Mouse (Mus musculus) neural tube, embryonic 11.5 days (tissue): ENCODE data around the gene Slc35d3. TPM values are rescaled to one million over a fixed set of nuclear protein-coding genes. Genes with fewer than 3 reads are reported as not detected.

ENCODE experiments used
- ATAC-seq: fragments of 200-750 bp; cut with Nextera tagmentation; 2 replicates; pipeline ENCODE4 v1.8.0; 2017; ENCODE audit warnings: moderate number of reproducible peaks, mild to moderate bottlenecking, moderate TSS enrichment, moderate library complexity; ENCODE audit not compliant: insufficient read depth, low FRiP score, low TSS enrichment
- DNase-seq: peaks from one replicate; pipeline ENCODE4 v3.0.0-alpha.2; 2015; ENCODE audit warnings: low spot score
- H3K27ac ChIP-seq: fragments of 300-500 bp; sonication (generic); 2 replicates; pipeline ENCODE4 v1.5.1; 2014; ENCODE audit warnings: low read depth, mild to moderate bottlenecking, low read length
- H3K27me3 ChIP-seq: fragments of 300-500 bp; sonication (generic); 2 replicates; pipeline ENCODE4 v1.6.1; 2014; ENCODE audit warnings: mild to moderate bottlenecking, low read length, mixed read lengths; ENCODE audit not compliant: control insufficient read depth, insufficient read depth
- H3K36me3 ChIP-seq: fragments of 300-500 bp; sonication (generic); 2 replicates; pipeline ENCODE4 v1.6.1; 2014; ENCODE audit warnings: mild to moderate bottlenecking, low read length, moderate library complexity, mixed read lengths; ENCODE audit not compliant: control insufficient read depth, insufficient read depth
- H3K4me1 ChIP-seq: fragments of 300-500 bp; sonication (generic); 2 replicates; pipeline ENCODE4 v1.6.1; 2014; ENCODE audit warnings: low read length, mixed read lengths; ENCODE audit not compliant: control insufficient read depth, insufficient read depth
- H3K4me2 ChIP-seq: fragments of 300-500 bp; sonication (generic); 2 replicates; pipeline ENCODE4 v1.6.1; 2014; ENCODE audit warnings: low read depth, mild to moderate bottlenecking, moderate library complexity
- H3K4me3 ChIP-seq: fragments of 300-500 bp; sonication (generic); 2 replicates; pipeline ENCODE4 v1.5.1; 2014; ENCODE audit warnings: low read depth, low read length
- H3K9ac ChIP-seq: fragments of 300-500 bp; sonication (generic); 2 replicates; pipeline ENCODE4 v1.6.1; 2014; ENCODE audit warnings: mild to moderate bottlenecking, low read length
- H3K9me3 ChIP-seq: fragments of 300-500 bp; sonication (generic); 2 replicates; pipeline ENCODE4 v1.6.1; 2016; ENCODE audit warnings: low read length; ENCODE audit not compliant: control insufficient read depth
- WGBS: fragments of 180-500 bp; shearing (Covaris S2); extraction: QIAGEN DNeasy Blood & Tissue Kit; methylation state at CpG from one replicate; pipeline ENCODE4 v1.1.7; 2014; 5-methylcytosine and 5-hydroxymethylcytosine counted together
- polyA plus RNA-seq: library from polyadenylated mRNA; unstranded; fragments of >200 nt; fragmentation: Nextera tagmentation; extraction: Ambion mirVana; gene quantifications from 2 replicates; pipeline ENCODE4 v1.2.1, GENCODE M21; 2014

Gene Slc35d3
- polyA plus RNA-seq, 1 experiment from 2014 or later: 0.66 TPM

DNA sequence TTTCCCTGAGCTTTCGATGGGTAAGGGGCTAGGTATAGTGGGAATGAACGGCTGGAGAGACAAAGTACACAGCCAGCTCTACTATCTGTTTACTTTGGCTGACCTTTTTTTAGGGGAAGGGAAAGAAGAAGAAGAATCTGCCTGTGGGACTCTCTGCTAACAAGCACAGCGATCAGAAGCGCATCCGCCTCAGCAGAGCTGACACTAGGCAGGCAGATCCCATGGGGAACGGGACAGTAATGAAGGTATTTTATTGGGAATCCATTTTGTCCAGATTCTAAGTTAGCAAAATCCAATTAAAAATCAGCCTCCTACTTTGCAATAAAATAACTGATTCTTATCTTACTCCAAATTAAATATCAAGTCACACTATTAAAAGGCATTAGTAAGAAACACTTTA is 27.9 kb upstream of the Slc35d3 start:
- WGBS: 76% methylated on average over 6 of the region's 6 CpGs
- H3K4me2 ChIP-seq: no peak overlapping the region
- no peaks in the 10 kb centered on the region for H3K36me3 ChIP-seq
- no peak overlapping the region for H3K27ac ChIP-seq
- no peaks in the 10 kb centered on the region for H3K4me1 ChIP-seq
- H3K9me3 ChIP-seq: no peaks in the 10 kb centered on the region
- no peaks in the 10 kb centered on the region for H3K27me3 ChIP-seq
- no peak overlapping the region for H3K4me3 ChIP-seq
- DNase-seq (no peak), ATAC-seq (no peak)
- no peak overlapping the region for H3K9ac ChIP-seq

DNA sequence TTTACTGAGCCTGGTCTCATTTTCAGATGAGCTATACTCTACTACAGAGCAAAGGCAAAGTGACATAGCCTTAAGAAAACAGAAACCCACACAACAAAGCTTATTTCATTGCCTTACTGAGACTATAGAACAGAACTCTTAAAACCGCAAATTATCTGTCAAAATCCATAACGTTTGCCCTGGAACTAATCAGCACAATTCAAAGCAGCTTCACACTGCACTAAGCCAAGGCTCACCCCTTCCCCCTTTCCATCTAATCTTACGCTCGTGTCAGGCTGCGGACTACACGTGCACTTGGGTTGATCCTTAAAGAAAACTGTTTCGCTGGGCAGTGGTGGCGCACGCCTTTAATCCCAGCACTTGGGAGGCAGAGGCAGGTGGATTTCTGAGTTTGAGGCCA is 26.4 kb upstream of the Slc35d3 start:
- Histone ChIP-seq H3K9me3 (no peaks in the 10 kb centered on the region), H3K27me3 (no peaks in the 10 kb centered on the region), H3K4me2 (no peak overlapping the region), H3K9ac (no peak overlapping the region), H3K4me3 (no peak overlapping the region), H3K4me1 (no peaks in the 10 kb centered on the region), H3K36me3 (no peaks in the 10 kb centered on the region), H3K27ac (no peak overlapping the region)
- 84% methylated on average over 9 of the region's 9 CpGs for WGBS
- no peak for DNase-seq
- ATAC-seq: no peak

DNA sequence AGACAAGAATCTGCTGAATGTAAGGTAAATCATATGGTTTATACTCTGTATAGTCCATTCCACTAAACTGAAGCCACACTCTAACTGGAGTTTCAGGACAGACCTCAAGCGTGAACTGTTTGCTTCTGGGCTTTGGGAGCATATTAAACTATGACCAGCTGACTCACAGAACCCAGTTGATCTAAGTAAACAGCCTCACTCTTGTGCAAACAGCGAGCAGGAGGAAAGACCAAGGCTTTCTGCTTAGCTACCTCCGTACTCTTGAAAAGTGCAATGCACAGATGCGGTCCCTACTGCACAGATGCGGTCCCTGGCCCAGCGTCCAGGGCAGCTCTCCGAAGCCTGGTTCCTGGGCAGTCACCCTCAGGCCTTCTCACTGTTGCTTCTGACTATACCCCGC is 26.0 kb upstream of the Slc35d3 start:
- H3K27ac ChIP-seq: no peak overlapping the region
- no peak overlapping the region for H3K4me2 ChIP-seq
- ATAC-seq (no peak), DNase-seq (no peak)
- H3K4me3 ChIP-seq: no peak overlapping the region
- no peaks in the 10 kb centered on the region for H3K9me3 ChIP-seq
- H3K27me3 ChIP-seq: no peaks in the 10 kb centered on the region
- H3K36me3 ChIP-seq: no peaks in the 10 kb centered on the region
- WGBS: 88% methylated on average over 8 of the region's 8 CpGs
- H3K9ac ChIP-seq: no peak overlapping the region
- no peaks in the 10 kb centered on the region for H3K4me1 ChIP-seq

DNA sequence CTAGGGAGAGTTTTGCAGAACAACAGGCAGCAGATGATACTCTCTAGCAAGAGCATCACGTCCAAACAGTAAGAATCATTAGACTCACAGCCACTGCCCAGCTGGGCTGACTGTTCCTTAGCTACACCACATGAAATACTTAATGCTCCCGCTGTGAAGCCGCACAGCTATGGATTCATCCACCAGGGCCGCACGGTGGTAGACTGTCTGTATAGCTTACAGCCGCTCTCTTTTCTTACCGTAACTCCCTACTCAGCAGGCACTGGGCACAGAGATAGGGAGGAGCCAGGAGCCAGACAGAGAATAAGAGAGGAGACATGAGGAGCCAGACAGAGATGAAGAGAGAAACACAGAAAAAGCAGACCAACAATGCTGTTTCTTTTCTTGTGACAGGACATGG is 25.4 kb upstream of the Slc35d3 start:
- Histone ChIP-seq H3K9ac (no peak overlapping the region), H3K4me3 (no peak overlapping the region), H3K27me3 (no peaks in the 10 kb centered on the region), H3K4me1 (no peaks in the 10 kb centered on the region), H3K36me3 (no peaks in the 10 kb centered on the region), H3K27ac (no peak overlapping the region), H3K9me3 (no peaks in the 10 kb centered on the region), H3K4me2 (no peak overlapping the region)
- no peak for DNase-seq
- WGBS: 60% methylated on average over 7 of the region's 7 CpGs
- no peak for ATAC-seq

DNA sequence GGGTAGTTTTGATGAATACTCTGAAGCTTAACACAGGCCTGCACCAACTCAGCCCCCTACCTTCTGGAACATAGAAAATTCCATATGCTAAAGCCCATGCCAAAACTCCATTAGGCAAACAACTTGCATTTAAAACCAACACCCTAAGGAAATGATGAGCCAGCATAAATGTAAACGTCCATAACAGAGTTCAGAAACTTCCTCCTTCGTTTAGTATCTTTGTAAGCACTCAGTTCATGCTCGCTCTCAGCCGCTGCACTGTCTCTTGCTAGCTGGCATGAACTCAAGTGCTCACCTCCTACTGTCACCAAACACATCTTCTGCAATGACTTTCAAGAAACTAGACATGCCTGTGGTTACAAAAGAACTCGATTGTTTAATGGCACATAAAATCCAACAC is 24.1 kb upstream of the Slc35d3 start:
- Histone ChIP-seq H3K4me2 (no peak overlapping the region), H3K9ac (no peak overlapping the region), H3K9me3 (no peaks in the 10 kb centered on the region), H3K4me1 (no peaks in the 10 kb centered on the region), H3K27me3 (no peaks in the 10 kb centered on the region), H3K4me3 (no peak overlapping the region), H3K27ac (no peak overlapping the region), H3K36me3 (no peaks in the 10 kb centered on the region)
- WGBS: 85% methylated on average over 5 of the region's 5 CpGs
- DNase-seq (no peak), ATAC-seq (no peak)

DNA sequence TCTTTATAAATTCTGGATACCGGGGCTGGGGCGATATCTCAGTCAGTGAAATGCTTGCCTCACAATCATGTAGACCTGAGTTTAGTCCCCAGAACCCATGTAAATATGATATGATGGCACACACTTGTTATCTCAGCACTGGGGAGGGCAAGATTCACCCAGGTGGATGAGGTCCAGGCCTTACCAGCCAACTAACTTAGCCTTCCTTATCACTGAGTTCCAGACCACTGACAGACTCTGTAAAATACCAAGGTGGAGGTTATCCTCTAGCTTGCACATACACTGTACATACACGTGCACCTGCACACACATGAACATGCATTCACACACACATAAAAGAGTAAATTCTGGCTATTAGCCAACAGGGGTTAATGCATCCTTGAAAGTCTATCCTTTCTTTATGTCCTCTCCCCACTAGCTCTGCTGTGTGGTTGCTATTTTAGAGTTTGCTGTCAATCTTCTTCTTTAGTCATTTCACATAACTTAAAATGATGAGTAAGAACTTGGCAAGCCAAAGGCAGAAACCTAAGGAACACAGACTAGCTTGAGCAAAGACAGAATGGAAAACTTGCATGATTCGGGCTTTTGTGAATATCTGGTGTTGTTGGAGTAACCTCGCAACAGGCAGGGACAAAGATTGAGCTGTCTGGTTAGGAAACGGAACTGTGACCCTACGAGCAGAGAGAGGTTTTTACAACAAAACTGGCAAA is 4.5 kb upstream of the Slc35d3 start:
- no peaks in the 10 kb centered on the region for H3K36me3 ChIP-seq
- ATAC-seq: no peak
- WGBS: 90% methylated on average over 7 of the region's 7 CpGs

DNA sequence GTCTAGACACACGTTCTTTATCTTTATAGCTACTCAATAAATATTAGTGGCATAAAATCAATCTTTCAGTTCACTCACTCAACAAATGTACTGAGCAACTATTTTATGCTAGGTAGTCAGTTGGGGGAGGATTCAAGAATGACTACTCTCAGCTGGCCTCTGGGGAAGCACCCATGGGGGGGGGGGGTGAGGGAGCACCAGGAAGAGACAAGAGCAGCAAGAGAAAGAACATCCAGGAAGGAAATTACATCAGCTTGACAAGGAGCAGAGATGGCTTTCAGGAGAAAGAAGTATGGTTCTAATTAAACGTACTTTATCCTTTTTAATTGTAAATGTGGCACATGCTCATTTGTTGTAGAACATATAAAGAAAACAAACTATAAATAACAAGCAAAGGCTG is 2.4 kb upstream of the Slc35d3 start:
- peaks cover 41% of the 10 kb centered on the region for H3K27me3 ChIP-seq
- no peaks in the 10 kb centered on the region for H3K36me3 ChIP-seq
- H3K9ac ChIP-seq: no peak overlapping the region
- WGBS: 71% methylated on average over 2 of the region's 2 CpGs
- no peaks in the 10 kb centered on the region for H3K9me3 ChIP-seq
- H3K4me3 ChIP-seq: no peak overlapping the region
- no peak overlapping the region for H3K4me2 ChIP-seq
- no peak overlapping the region for H3K27ac ChIP-seq
- peaks cover 10% of the 10 kb centered on the region; the same call in 1 of the 2 replicates for H3K4me1 ChIP-seq
- no peak for DNase-seq
- ATAC-seq: no peak

More for the DNA sequence above, 4.5 kb upstream of the Slc35d3 start:
- Histone ChIP-seq H3K27me3 (peaks cover 21% of the 10 kb centered on the region), H3K4me1 (peaks cover 5% of the 10 kb centered on the region; the same call in 1 of the 2 replicates), H3K9ac (no peak overlapping the region), H3K4me2 (no peak overlapping the region), H3K27ac (no peak overlapping the region), H3K9me3 (no peaks in the 10 kb centered on the region), H3K4me3 (no peak overlapping the region)
- DNase-seq: no peak

DNA sequence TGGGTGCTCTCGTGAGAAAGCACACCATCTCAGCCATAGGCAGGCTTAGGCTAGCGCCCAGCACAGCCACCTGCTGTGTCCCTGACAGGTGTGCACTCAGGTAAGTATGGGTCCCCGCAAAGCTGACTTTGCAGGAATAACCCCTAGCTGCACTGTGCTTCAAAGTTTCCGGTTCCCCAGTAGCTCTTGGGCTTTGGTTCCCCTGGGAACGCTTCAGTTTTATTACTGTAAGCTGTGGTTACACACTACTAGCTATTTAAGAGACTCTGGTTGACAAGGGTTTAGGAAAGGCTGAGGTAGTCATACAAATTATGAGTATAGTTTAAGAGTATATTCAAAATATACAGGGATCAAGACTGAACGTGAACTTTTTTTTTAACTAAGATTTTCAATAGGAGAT is 1.5 kb upstream of the Slc35d3 start:
- peaks cover 10% of the 10 kb centered on the region; the same call in 1 of the 2 replicates for H3K4me1 ChIP-seq
- H3K36me3 ChIP-seq: no peaks in the 10 kb centered on the region
- H3K27ac ChIP-seq: no peak overlapping the region
- 22% methylated on average over 6 of the region's 6 CpGs for WGBS
- no peak overlapping the region for H3K9ac ChIP-seq
- H3K27me3 ChIP-seq: peaks cover 43% of the 10 kb centered on the region
- H3K4me3 ChIP-seq: no peak overlapping the region
- no peak for DNase-seq
- H3K9me3 ChIP-seq: no peaks in the 10 kb centered on the region
- no peak overlapping the region for H3K4me2 ChIP-seq
- no peak for ATAC-seq

DNA sequence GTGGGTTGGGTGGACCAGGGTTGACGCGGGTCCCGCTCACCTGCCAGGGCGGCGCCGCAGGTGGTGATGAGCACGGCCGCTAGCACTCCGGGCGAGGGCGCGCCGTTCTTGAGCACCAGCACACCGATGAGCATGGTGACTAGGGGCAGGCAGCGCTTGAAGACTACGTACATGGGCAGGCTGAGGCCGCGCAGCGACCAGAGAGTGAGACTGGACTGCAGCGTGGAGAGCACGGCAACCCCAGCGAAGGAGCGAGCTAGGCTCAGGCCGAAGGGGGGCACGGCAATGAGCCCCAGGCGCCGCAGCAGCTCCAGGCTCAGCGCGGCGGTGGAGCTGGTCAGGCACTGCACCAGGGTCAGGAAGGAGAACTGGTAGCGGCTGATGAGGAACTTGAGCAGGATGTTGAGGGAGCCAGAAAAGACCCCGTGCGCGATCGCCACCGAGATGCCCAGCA is 688 bp downstream of the Slc35d3 start:
- Histone ChIP-seq H3K27ac (no peak overlapping the region), H3K4me3 (peak overlapping the region; percentile 54), H3K4me1 (peaks cover 10% of the 10 kb centered on the region; the same call in 1 of the 2 replicates), H3K36me3 (no peaks in the 10 kb centered on the region), H3K9me3 (no peaks in the 10 kb centered on the region), H3K27me3 (peaks cover 43% of the 10 kb centered on the region), H3K9ac (peak overlapping the region; percentile 51), H3K4me2 (peak overlapping the region; percentile 99)
- DNase-seq: peak; percentile 63
- WGBS: under 1% methylated on average over 36 of the region's 36 CpGs
- ATAC-seq: peak; percentile 58
